Mouse (Mus musculus) bone marrow macrophage, adult 2 months (primary cell): ENCODE measurements around the gene Dnmt3a. TPM values are rescaled to one million over a fixed set of nuclear protein-coding genes. Genes with fewer than 3 reads are reported as not detected.

ENCODE experiments used
- H3K27ac ChIP-seq: 2 replicates; pipeline ENCODE4 v1.5.1; 2012; ENCODE audit warnings: low read depth, low read length; ENCODE audit not compliant: insufficient read depth
- H3K4me1 ChIP-seq: 2 replicates; pipeline ENCODE4 v1.6.1; 2012; ENCODE audit warnings: low read length; ENCODE audit not compliant: control insufficient read depth, insufficient read depth
- H3K4me3 ChIP-seq: 2 replicates; pipeline ENCODE4 v1.5.1; 2012; ENCODE audit warnings: mild to moderate bottlenecking, low read length, moderate library complexity; ENCODE audit not compliant: insufficient read depth
- CTCF ChIP-seq: IDR thresholded peaks from 2 replicates; pipeline ENCODE4 v1.5.1; 2012; ENCODE audit warnings: low read depth, mild to moderate bottlenecking, low read length, moderate library complexity
- POLR2A ChIP-seq: IDR thresholded peaks from 2 replicates; pipeline ENCODE4 v1.6.1; 2012; ENCODE audit warnings: mild to moderate bottlenecking, low read depth, low read length, borderline replicate concordance
- polyA plus RNA-seq: library from polyadenylated mRNA; stranded (reverse); fragments of >200 nt; gene quantifications from 2 replicates; pipeline ENCODE4 v1.2.4, GENCODE M21; 2012; ENCODE audit not compliant: missing spikeins, insufficient read depth, insufficient read length

Dnmt3a gene
- polyA plus RNA-seq, 1 experiment: 53.8 TPM

DNA sequence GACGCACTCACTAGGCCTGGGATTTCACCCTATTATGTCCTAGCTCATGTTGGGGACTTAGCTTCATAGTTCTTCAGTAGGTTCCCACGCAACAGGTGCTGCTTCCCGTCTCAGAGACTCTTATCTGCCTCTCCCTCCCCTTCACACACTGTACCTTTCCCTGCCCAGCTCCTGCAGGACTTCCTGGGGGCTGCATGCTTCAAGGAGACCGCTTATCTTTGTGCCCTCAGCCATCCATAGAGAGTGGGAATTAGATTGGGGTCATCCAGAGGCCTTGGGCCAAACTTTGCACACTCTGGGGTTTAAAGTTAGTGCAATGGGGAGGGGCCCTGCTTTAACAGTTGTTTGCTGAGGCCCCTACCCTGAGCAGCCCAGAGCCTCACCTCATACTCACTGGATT, 21.1 kb upstream of the Dnmt3a start:
- peaks cover 19% of the 10 kb centered on the region for H3K4me1 ChIP-seq
- no peak for TF ChIP-seq CTCF
- TF ChIP-seq POLR2A: no peak

GRCm38 (mm10) chr12:3787041-3787440, 18.8 kb upstream of the Dnmt3a start:
- peaks cover 11% of the 10 kb centered on the region for H3K4me1 ChIP-seq

More for the DNA sequence above, 21.1 kb upstream of the Dnmt3a start:
- H3K27ac ChIP-seq: no peak overlapping the region
- H3K4me3 ChIP-seq: no peak overlapping the region

DNA sequence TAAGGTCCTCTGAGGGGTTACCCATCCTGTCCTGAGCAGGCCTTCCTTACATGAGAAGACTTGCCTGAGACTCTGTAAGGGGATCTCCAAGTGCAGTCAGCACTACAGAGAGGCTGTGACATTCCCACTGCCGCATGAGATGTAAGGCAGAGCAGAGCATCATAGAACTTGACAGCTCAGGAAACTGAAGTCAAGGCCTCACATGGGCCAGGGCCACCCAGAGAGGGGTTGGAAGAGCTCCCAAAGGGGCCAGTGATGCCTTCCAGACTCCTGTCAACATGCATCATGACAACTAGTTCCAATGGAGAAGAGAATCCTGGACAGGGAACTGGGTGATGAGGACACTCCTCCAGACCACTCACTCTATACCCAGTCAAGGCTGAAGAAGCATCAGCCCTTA, 18.3 kb upstream of the Dnmt3a start:
- H3K4me1 ChIP-seq: peaks cover 12% of the 10 kb centered on the region
- TF ChIP-seq POLR2A (no peak), CTCF (no peak)

More at GRCm38 (mm10) chr12:3787041-3787440, 18.8 kb upstream of the Dnmt3a start:
- Histone ChIP-seq H3K4me3 (no peak overlapping the region), H3K27ac (no peak overlapping the region)
- no peak for TF ChIP-seq POLR2A
- TF ChIP-seq CTCF: no peak

DNA sequence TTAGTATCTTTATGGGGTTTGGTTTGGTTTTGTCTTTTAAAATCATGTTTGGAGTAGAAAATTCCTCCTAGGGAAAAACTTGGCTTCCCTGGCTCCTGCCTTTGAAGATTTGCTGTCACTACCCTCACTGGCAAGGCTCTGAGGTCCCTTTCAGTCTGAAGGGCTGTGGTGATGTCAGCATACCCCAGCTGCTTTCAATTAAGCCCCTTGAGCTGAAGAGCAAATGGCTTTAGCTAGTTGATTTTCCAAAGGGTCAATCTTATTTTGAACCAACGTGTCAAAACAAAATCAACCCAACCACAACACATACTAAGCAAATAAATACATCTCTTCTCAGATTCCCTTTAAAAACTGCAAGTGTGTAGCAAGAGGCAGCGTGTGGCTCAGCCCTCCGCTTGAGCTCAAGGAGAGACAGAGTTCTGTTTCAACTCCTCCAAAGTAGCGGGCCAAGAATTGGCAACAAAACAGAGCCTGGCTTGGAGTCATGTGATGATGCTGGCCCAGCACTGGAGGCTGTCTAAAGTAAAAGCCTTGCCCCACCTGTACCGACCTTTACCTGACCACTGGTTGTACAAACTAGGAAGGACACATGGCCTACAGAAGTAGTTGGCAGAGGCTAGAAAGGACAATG, 17.3 kb upstream of the Dnmt3a start:
- Histone ChIP-seq H3K27ac (no peak overlapping the region), H3K4me3 (no peak overlapping the region), H3K4me1 (peaks cover 10% of the 10 kb centered on the region)
- TF ChIP-seq CTCF: no peak

More for the DNA sequence above, 18.3 kb upstream of the Dnmt3a start:
- H3K4me3 ChIP-seq: no peak overlapping the region
- no peak overlapping the region for H3K27ac ChIP-seq

GRCm38 (mm10) chr12:3789626-3790185, 16.1 kb upstream of the Dnmt3a start:
- no peak overlapping the region for H3K27ac ChIP-seq
- H3K4me1 ChIP-seq: peaks cover 10% of the 10 kb centered on the region

GRCm38 (mm10) chr12:3791257-3791656, 14.6 kb upstream of the Dnmt3a start:
- TF ChIP-seq POLR2A: no peak
- no peak for TF ChIP-seq CTCF
- peak overlapping the region; percentile 7; the same call in 1 of the 2 replicates for H3K4me3 ChIP-seq
- H3K27ac ChIP-seq: no peak overlapping the region
- H3K4me1 ChIP-seq: peaks cover 17% of the 10 kb centered on the region

More at GRCm38 (mm10) chr12:3789626-3790185, 16.1 kb upstream of the Dnmt3a start:
- no peak overlapping the region for H3K4me3 ChIP-seq
- TF ChIP-seq POLR2A (no peak), CTCF (no peak)

GRCm38 (mm10) chr12:3791732-3792131, 14.1 kb upstream of the Dnmt3a start:
- peaks cover 17% of the 10 kb centered on the region for H3K4me1 ChIP-seq
- peak overlapping the region; percentile 53 for H3K4me3 ChIP-seq
- peak; percentile 59; the same call in 1 of the 2 replicates for TF ChIP-seq CTCF
- TF ChIP-seq POLR2A: no peak; the same call in 1 of the 2 replicates
- no peak overlapping the region for H3K27ac ChIP-seq

DNA sequence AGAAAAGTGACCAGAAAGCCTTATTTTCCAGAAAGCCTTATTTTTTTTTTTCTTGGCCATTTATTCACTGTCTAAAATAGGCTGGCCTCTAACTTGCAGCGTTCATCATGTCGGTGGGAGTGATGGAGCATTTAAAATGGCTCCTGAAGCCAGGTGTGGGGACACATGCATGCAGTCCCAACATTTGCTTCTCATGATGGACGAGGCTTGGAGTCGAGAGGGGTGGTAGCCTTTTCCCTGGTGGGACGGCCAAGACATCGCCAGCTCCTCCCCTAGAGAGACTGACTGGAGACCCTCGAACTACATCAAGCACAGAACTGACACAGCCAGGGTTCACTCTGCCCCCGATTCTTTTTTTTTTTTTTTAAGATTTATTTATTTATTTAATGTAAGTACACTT, 13.6 kb upstream of the Dnmt3a start:
- Histone ChIP-seq H3K4me1 (peaks cover 17% of the 10 kb centered on the region), H3K4me3 (peak overlapping the region; percentile 53; the same call in 1 of the 2 replicates), H3K27ac (no peak overlapping the region)
- TF ChIP-seq POLR2A: no peak
- no peak for TF ChIP-seq CTCF

DNA sequence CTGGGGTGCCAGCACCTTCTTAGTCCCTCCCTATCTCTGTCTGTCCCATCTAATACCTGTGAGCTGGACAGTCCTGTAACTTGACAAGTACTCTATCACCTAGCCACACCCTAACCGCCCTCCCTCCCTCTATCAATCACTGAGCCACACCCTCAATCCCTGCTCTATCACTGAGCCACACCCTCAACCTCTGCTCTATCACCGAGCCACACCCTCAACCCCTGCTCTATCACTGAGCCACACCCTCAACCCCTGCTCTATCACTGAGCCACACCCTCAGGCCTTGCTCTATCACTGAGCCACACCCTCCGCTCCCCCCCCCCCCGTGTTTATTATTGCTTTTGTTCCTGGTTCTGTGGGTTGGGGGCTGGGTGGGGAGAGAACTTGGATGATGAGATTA, 10.2 kb upstream of the Dnmt3a start:
- no peak for TF ChIP-seq POLR2A
- TF ChIP-seq CTCF: no peak
- no peak overlapping the region for H3K4me3 ChIP-seq

DNA sequence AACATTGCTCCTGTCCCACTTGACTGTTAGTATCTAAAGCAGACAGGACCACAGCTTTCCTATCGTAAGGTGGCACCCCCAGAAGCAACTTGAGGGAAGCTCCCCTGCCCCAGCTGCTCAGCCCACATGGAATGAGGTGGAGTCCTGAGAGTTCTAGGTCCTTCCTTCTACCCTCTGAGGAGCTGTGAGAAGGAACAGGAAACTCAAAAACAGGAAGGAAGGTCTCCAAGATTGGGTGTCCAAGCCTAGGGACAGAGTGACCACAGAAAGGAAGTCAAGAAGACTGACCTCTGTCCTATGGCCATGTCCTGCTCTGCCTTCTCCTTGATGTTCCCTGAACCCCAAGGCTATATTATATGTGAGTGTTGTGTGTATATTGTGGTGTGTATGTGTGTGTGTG, 6.3 kb upstream of the Dnmt3a start:
- 0 out of 2 replicates have a peak overlapping the region, but pooled peaks have one; percentile 3 for H3K4me3 ChIP-seq
- TF ChIP-seq POLR2A (no peak), CTCF (no peak)
- H3K4me1 ChIP-seq: peaks cover 38% of the 10 kb centered on the region
- H3K27ac ChIP-seq: peak overlapping the region; percentile 62

More for the DNA sequence above, 10.2 kb upstream of the Dnmt3a start:
- H3K27ac ChIP-seq: no peak overlapping the region
- H3K4me1 ChIP-seq: peaks cover 39% of the 10 kb centered on the region
